Mouse (Mus musculus): ENCODE results near the gene Nodal. TPM values are rescaled to one million over a fixed set of nuclear protein-coding genes. Genes with fewer than 3 reads are reported as not detected.

Gene Nodal
- total RNA-seq, 2 experiments from 2014 or later, result not detected

DNA sequence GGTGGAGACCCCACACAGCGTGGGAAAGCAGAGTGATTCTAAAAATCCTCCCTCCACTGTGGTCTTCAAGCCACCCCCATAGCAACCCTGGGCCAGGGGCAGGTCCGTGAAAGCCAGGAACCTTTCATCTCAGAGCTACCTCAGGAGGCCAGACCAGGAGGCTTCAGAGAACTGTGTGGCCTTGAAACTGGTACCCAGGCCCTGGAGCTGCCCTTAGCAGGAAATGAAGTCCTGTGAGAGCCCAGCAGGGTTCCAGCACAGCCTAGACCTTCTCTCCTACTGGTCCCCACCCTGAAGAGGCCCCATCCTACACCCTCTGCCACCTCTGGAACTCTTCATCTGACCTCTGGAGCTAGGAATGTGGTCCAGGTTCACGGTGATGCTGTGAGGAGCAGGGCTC lies 19.6 kb upstream of the Nodal start:
- DNase-seq, result no peak

- DNase-seq, result peak; percentile 58
Measured at GRCm38 (mm10) chr10:61399156-61399734, 18.5 kb upstream of the Nodal start.

DNA sequence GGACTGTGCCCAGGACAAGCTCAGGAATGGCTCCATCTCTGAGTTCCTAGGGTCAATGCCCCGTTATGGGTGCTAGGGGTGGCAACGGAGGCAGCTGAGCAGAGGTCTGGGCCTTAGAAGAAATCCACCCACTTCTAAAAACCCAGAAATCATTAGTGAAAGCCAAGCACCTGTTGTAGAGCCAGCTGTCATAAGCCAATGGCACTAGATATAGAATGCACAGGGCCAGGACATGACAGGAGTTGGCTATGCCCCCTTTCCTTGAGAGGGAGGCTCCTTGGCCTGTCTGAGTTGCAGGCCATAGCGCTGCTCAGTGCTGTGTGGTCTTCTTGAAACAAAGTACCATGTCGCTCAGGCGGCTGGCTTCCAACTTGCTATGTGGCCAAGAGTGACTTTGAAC lies 17.4 kb upstream of the Nodal start:
- no peak for DNase-seq

GRCm38 (mm10) chr10:61402480-61402879 lies 15.3 kb upstream of the Nodal start:
- DNase-seq, result no peak

DNA sequence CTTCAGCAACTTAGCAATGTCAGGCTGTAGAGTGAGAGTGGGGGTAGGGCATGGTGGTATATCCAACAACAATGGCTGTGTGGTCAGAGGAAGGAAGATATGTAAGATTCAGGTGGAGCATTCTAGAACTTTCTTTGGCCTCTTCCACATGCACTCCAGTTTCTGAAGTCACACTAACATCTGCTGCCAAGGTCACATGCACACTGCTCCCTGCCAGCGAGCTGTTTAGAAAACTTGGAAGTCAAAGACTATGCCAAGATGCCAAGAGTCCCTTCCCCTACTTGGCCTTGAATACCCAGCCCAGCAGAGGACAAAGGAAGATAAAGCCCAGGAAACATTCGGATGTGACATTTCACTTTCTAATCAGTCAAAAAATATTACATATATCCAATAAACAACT lies 14.9 kb upstream of the Nodal start:
- no peak for DNase-seq

GRCm38 (mm10) chr10:61405958-61406357 lies 11.8 kb upstream of the Nodal start:
- DNase-seq, result no peak

DNA sequence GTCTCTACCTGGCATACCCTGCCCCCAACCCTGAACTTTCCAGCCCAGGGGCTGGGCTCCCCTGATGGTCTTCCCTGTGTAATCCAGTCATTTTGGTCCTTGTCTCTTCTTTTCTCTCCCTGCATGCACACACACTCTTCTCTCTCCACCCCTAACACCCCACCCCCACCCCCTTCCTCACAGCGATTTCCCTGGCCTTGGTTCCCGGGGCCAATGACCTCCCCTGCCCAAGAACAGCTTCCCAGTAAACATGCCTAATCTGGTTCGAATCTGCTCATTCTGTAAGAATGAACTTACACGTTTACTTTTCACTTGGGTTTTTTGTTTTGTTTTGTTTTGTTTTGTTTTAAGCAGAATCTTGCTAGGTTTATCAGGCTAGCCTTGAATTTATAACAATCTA lies 8.0 kb upstream of the Nodal start:
- DNase-seq, result no peak

DNA sequence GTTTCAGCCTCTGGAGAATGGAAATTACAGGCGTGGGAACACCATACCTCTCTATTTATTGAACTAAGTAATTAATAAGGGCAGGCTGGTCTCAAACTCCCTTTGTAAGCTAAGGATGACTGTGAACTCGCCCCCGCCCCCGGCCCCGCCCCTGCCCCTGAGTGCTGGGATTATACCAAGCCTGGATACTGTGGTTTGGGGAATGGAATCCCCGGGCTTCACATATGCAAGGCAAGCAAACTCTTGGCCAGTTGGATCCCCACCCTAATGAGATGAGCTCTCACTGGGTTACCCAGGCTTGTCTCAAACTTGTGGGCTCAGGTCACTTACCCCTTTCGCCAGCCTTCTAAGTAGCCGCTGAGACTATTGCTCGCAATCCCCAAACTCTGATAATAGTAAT lies 7.6 kb upstream of the Nodal start:
- DNase-seq, result no peak

- DNase-seq, result no peak
Measured at GRCm38 (mm10) chr10:61412910-61413625, 4.7 kb upstream of the Nodal start.

DNA sequence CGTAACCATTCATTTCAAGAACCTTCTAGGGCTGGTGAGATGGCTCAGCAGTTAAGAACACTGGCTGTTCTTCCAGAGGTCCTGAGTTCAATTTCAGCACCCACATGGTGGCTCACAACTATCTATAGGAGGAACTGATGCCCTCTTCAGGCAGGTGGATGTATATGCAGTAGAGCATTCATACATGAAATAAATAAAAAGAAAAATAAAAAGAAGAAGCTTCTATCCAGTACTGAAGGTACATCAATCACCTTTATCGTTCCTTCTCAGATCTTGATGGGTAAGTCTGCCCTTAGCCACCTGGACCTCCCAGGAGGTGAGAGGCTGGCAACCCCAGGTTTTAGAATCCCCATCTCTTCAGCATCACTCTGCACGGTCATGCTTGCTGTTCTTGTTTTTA lies 2.5 kb upstream of the Nodal start:
- no peak for DNase-seq

DNA sequence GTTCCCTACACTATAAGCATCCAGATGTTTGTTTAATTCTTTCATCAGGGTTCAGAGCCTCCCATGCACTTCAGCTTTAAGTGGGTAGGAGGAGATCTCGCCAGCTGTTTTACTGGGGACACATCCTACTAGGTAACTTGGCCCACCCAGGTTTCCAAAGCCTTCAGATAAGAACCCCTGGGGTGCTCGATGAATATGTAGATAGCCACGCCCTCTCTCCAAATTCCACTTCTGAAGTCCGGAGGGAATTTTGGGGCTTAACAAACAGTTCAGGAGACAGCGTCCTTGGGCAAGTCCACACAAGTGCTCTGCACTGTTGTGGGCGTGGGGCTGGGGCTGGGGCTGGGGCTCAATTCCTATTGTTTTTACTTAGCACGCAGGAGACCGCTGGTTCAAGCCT lies 1.9 kb upstream of the Nodal start:
- DNase-seq, result no peak

DNA sequence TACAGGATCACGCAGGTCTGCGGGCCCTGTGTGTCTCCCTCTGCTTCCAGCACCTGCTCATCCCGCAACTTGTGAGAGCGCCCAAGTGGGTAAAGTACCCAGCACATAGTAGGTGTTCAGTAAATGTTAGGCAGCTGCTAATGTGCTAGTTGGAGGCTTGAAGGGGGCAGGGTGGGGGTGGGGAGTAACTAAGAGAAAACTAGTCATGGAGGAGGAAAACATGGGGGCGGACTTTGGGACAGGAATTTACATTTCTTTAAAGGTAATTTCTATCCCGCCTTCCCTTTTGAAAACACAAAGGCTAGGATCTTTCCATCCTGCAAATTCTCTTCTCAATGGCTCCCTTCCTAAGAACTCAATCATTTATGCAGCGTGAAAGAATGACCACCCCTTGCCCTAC lies 1.2 kb upstream of the Nodal start:
- DNase-seq, result no peak

GRCm38 (mm10) chr10:61417046-61417445 lies 726 bp upstream of the Nodal start:
- DNase-seq, result no peak

GRCm38 (mm10) chr10:61418131-61418900 lies 544 bp downstream of the Nodal start:
- DNase-seq, result no peak

GRCm38 (mm10) chr10:61419146-61419545 lies 1.4 kb downstream of the Nodal start:
- DNase-seq, result no peak

DNA sequence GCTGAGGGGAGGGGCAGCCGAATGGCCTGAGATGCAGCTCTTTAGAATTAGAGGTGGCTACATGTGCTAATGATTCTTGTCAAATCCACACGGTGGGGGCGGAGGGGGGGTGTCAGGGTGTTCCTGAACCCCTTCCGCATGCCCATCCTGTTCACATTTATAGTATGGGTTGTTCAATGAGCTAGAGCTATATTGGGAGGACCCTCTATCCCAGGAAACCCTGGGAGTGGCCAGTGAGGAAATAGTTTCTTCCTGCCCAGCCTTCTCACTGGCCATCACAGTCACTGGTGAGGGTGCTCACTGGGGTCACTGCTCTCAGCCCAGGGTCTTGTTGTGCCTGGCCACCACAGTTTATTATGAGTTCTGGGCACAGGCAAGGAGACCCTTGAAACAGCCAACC lies 2.2 kb downstream of the Nodal start:
- no peak for DNase-seq

- DNase-seq, result no peak
Measured at GRCm38 (mm10) chr10:61422861-61423260, 5.1 kb downstream of the Nodal start.

GRCm38 (mm10) chr10:61423289-61423688 lies 5.5 kb downstream of the Nodal start:
- no peak for DNase-seq

GRCm38 (mm10) chr10:61424500-61424899 lies 6.7 kb downstream of the Nodal start:
- DNase-seq, result no peak

DNA sequence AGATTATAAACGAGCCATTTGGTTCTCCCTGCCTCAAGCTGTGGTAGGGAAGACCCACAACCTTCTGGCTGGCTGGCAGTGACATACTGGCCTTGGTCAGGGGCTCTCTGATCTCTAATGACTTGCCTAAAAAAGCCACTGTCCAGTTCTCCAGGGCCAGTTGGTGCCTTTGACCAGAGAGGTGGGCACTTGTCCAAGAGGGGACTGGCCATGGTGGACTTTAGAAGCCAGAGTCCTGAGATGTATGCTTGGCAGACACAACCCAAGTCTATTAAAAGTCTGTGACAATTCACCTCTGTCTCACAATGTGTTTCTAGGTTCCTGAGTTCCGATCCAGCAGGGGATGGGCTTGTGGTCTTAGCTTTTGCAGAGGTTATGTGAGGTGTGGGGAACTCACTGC lies 7.3 kb downstream of the Nodal start:
- no peak for DNase-seq

GRCm38 (mm10) chr10:61426251-61426757 lies 8.5 kb downstream of the Nodal start:
- peak; percentile 42 for DNase-seq

GRCm38 (mm10) chr10:61427951-61428350 lies 10.2 kb downstream of the Nodal start:
- no peak for DNase-seq

GRCm38 (mm10) chr10:61428416-61428815 lies 10.6 kb downstream of the Nodal start:
- DNase-seq, result no peak

All from gastrocnemius, postnatal 25 days (tissue).